Mouse (Mus musculus) testis, adult 2 months (tissue): ENCODE data around the gene Fsd1l.

Experiments used
- CTCF ChIP-seq: fragments of 200-500 bp; IDR thresholded peaks from 2 replicates; pipeline ENCODE4 v1.5.1; 2012; ENCODE audit warnings: low read depth, mild to moderate bottlenecking, inconsistent platforms, low read length, moderate library complexity; ENCODE audit not compliant: control insufficient read depth, insufficient read depth, insufficient replicate concordance
- POLR2A ChIP-seq: fragments of 200-500 bp; IDR thresholded peaks from 2 replicates; pipeline ENCODE4 v1.6.1; 2012; ENCODE audit warnings: low read depth, mild to moderate bottlenecking, inconsistent platforms, low read length, moderate library complexity; ENCODE audit not compliant: control insufficient read depth

DNA sequence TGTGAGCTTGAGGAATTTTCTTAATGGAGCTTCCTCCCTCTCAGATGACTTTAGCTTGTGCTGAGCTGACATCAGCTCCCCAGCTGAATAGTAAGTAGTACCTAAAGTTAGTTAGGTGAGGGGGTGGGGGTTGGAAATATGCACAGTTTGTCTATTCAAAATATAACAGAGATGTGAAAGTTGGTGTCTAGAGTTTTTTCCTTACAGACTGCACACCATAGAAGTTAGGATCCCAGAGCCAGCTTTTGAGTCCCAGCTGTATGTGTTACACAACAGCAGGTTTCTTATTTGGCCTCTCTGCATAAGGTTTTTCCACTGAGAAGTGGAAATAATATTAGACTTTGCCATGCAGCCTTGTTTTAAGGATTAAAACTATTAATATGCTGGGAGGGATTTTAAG lies 118.6 kb downstream of the Fsd1l start:
- TF ChIP-seq POLR2A (no peak), CTCF (no peak)
